Mouse (Mus musculus) adipocyte (in vitro differentiated cells): ENCODE results near the gene Ghsr.
A peak's percentile ranks its signal among the peaks of the same experiment; 100 is the strongest.
"Not testable (repeated sequence)": the region's sequence is repeated elsewhere in the genome, so short reads cannot be mapped to it uniquely, and the experiment has no call there.

ENCODE experiments used
- DNase-seq: peaks from one replicate; pipeline ENCODE4 v3.0.0-alpha.2; 2016; ENCODE audit warnings: low spot score

Ghsr gene

GRCm38 (mm10) chr3:27371276-27371621 is at the start of gene Ghsr:
Ghsr (plus strand) TSS chr3:27371351.
- DNase-seq, result no peak

GRCm38 (mm10) chr3:27322591-27322990 is 48.6 kb upstream of the Ghsr start:
- DNase-seq, result no peak

- no peak for DNase-seq
Observed at GRCm38 (mm10) chr3:27323551-27323950, 47.6 kb upstream of the Ghsr start.

DNA sequence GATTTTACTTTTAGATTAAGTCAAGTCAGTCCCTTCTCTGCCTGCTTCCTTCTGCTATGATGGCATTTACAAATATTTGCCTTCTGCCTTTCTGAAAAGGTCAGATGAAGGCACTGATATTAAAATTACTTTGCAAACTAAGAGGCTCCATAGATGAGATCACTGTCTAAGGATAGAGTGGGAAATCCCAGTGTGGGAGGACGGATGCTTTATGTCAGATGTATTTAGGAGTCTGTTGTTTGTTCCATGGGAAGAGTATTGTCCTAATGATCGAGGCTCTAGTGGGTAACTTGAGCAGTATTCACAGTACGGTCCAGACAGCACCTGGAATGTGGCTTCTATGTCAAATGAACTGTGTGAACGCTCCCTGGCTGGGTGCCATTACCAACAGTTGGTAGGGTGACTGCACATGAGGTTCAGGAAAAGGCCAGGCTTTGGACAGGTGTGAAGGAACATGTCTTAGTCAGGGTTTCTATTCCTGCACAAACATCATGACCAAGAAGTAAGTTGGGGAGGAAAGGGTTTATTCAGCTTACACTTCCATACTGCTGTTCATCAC is 44.4 kb upstream of the Ghsr start:
- DNase-seq, result no peak

DNA sequence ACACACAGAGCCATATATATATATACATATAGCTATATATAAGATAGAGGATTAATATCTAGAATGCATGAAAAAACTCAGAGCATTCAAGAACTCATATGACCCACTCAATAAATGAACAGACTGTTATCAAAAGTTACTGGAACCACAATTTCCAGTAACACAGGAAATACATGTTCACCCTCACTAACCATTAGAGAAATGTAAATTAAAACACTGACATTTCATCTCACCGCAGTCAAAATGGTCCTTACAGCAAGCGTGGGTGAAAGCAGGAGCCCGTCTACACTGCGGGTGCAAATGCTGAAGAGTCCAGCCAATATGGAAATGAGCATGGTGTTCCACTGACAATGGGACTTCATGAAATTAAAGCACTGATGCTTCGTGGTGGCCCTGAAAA is 40.4 kb upstream of the Ghsr start:
- no peak for DNase-seq

- DNase-seq, result peak; percentile 77
Observed at GRCm38 (mm10) chr3:27338437-27338836, 32.7 kb upstream of the Ghsr start.

GRCm38 (mm10) chr3:27338887-27339286 is 32.3 kb upstream of the Ghsr start:
- DNase-seq, result peak; percentile 21

- no peak for DNase-seq
Observed at GRCm38 (mm10) chr3:27340757-27341156, 30.4 kb upstream of the Ghsr start.

DNA sequence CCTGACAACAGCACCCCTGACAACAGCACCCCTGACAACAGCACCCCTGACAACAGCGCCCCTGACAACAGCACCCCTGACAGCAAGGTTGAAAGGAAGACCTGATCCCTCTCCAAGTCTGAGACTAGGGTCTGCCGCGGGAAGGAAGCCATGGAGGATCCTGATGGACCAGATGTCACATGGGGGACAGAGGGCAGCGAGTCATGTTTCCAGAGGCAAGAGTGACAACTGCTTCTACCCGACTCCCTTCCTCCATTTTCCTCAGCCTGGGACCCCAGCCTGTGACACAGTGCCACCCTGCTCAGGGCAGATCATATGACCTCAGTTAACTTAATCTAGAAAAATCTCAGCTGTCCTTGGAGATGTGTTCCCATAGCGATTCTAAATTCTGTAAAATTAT is 28.7 kb upstream of the Ghsr start:
- no peak for DNase-seq

DNA sequence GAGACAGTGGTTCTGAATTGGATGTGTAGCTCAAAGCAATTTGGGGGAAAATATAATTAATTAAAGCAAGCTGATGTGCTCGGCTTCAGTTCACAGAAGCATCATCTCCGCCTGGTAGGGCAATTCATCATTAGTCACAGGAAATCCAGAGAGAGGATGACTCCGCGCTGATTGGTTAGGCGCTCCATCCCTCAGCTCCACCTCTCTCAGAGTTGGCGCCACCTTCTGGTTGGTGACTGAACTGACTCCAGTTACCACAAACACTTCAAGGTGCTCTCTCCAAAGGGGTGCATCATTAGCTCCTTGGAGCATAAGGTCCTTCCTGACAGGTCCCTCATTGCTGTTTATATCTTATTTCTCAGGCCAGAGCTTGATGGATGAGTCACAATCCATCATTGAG is 25.6 kb upstream of the Ghsr start:
- DNase-seq, result no peak

GRCm38 (mm10) chr3:27348462-27348861 is 22.7 kb upstream of the Ghsr start:
- DNase-seq, result no peak

DNA sequence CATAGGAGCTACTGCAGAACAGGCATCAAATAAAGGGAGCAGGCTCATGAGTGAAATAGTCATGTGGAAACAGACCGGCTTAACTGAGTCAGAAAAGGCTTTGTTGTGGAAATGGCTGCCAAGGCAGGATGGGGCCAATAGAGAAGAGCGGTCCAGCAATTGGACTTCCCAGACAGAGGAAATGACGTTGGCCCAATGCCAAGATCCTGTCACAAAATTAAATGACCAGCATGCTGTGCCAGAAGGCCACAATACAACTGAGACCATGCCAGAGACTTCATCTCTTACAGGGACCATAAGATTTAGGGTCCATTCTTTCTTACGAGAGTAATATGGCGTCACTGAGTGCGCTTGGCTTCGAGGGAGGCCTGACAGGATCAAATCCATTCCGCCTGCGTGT is 20.0 kb upstream of the Ghsr start:
- peak; percentile 18 for DNase-seq

- no peak for DNase-seq
Observed at GRCm38 (mm10) chr3:27359100-27359720, 11.9 kb upstream of the Ghsr start.

GRCm38 (mm10) chr3:27370125-27370524 is 1.0 kb upstream of the Ghsr start:
- no peak for DNase-seq

DNA sequence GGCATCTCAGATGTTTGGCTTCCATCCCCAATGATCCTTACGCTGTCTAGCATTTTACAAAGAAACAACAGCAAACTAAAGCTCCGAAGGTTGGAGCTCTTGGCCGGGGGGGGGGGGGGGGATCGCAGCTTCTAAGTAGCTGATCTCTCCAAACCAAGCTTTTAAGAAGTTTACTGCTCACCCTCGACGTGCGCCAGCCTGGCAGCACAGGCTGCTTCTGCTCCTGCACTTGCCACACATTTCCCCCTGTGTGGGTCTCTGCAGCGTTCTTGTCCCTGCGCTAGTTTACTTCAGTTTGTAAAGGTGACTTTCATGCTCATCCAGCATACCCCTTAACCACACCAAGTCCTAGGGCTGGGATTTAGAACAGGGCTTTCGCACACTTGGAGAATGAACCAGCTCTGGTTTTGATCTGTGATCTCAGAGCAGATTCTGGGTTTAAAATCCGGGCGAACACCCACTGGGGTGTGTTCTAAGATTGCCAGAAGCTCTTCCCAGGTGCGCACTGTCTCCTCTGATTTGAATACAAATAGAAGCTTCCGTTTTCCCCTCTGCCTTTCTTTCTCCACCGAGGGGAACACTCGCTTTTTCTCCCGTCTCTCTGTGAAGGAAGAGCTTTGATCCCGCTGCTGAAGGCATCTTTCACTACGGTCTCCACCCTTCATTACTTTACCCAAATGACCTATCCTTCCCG is 422 bp upstream of the Ghsr start:
- no peak for DNase-seq

DNA sequence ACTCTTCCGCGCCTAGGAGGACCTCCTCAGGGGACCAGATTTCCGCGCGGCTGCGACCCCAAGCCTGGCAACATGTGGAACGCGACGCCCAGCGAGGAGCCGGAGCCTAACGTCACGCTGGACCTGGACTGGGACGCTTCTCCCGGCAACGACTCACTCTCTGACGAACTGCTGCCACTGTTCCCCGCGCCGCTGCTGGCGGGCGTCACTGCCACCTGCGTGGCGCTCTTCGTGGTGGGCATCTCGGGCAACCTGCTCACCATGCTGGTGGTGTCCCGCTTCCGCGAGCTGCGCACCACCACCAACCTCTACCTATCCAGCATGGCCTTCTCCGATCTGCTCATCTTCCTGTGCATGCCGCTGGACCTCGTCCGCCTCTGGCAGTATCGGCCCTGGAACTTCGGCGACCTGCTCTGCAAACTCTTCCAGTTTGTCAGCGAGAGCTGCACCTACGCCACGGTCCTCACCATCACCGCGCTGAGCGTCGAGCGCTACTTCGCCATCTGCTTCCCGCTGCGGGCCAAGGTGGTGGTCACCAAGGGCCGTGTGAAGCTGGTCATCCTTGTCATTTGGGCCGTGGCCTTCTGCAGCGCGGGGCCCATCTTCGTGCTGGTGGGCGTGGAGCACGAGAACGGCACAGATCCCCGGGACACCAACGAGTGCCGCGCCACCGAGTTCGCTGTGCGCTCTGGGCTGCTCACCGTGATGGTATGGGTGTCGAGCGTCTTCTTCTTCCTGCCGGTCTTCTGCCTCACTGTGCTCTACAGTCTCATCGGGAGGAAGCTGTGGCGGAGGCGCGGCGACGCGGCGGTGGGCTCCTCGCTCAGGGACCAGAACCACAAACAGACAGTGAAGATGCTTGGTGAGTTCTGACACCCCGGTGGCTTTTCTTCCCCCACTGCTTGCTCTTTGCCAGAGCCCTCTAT is 837 bp downstream of the Ghsr start:
- DNase-seq, result no peak

- DNase-seq, result no peak
Observed at GRCm38 (mm10) chr3:27374396-27374795, 3.2 kb downstream of the Ghsr start.

- no peak for DNase-seq
Observed at GRCm38 (mm10) chr3:27377935-27378334, 6.8 kb downstream of the Ghsr start.

- no peak for DNase-seq
Observed at GRCm38 (mm10) chr3:27384836-27385235, 13.7 kb downstream of the Ghsr start.

DNA sequence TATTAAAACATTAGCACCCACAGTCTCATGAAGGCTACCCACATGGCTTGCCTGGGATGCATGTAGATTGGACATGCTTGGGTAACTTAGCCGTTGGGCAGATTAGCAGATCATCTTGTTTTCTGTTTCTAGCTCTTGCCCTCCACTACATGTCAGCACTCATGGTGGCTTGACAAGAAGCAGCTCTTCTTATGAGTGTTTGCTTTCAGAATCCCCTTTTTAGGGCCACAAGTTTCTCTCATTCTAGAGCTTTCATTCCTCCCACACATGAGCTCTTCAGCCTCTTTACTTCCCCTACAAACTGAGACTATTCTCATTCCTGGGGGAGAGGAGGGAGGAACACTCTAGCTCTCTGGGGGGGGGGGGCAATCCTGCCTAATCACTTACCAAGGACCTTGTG is 18.8 kb downstream of the Ghsr start:
- DNase-seq, result no peak

GRCm38 (mm10) chr3:27400996-27401395 is 29.8 kb downstream of the Ghsr start:
- DNase-seq, result not testable (repeated sequence)

- no peak for DNase-seq
Observed at GRCm38 (mm10) chr3:27406440-27406839, 35.3 kb downstream of the Ghsr start.

GRCm38 (mm10) chr3:27408564-27408963 is 37.4 kb downstream of the Ghsr start:
- DNase-seq, result no peak
